Mouse (Mus musculus) intestine, embryonic 15.5 days (tissue): ENCODE results near the gene Rabif. TPM values are rescaled to one million over a fixed set of nuclear protein-coding genes. Genes with fewer than 3 reads are reported as not detected.
"Not testable (repeated sequence)": the region's sequence is repeated elsewhere in the genome, so short reads cannot be mapped to it uniquely, and the experiment has no call there.

Source experiments
- ATAC-seq: fragments of 200-750 bp; cut with Nextera tagmentation; 2 replicates; pipeline ENCODE4 v1.8.0; 2017; ENCODE audit warnings: moderate TSS enrichment, moderate library complexity
- H3K27ac ChIP-seq: fragments of 300-500 bp; sonication (generic); 2 replicates; pipeline ENCODE4 v1.5.1; 2015; ENCODE audit warnings: mild to moderate bottlenecking, inconsistent platforms
- H3K27me3 ChIP-seq: fragments of 300-500 bp; sonication (generic); replicated peaks from 2 replicates; pipeline ENCODE4 v1.6.1; 2015; ENCODE audit warnings: inconsistent platforms
- H3K36me3 ChIP-seq: fragments of 300-500 bp; sonication (generic); 2 replicates; pipeline ENCODE4 v1.6.1; 2015; ENCODE audit warnings: inconsistent platforms
- H3K4me1 ChIP-seq: fragments of 300-500 bp; sonication (generic); replicated peaks from 2 replicates; pipeline ENCODE4 v1.6.1; 2015; ENCODE audit warnings: inconsistent platforms
- H3K4me2 ChIP-seq: fragments of 300-500 bp; sonication (generic); replicated peaks from 2 replicates; pipeline ENCODE4 v1.6.1; 2015; ENCODE audit warnings: mild to moderate bottlenecking, inconsistent platforms
- H3K4me3 ChIP-seq: fragments of 300-500 bp; sonication (generic); replicated peaks from 2 replicates; pipeline ENCODE4 v1.5.1; 2015; ENCODE audit warnings: inconsistent platforms
- H3K9ac ChIP-seq: fragments of 300-500 bp; sonication (generic); 2 replicates; pipeline ENCODE4 v1.6.1; 2015; ENCODE audit warnings: inconsistent platforms
- H3K9me3 ChIP-seq: fragments of 300-500 bp; sonication (generic); 2 replicates; pipeline ENCODE4 v1.6.1; 2016; ENCODE audit warnings: inconsistent platforms
- WGBS: fragments of 180-500 bp; shearing (Covaris S2); methylation state at CpG from one replicate; pipeline ENCODE4 v1.1.7; 2015; 5-methylcytosine and 5-hydroxymethylcytosine counted together
- polyA plus RNA-seq: library from polyadenylated mRNA; unstranded; fragments of >200 nt; fragmentation: Nextera tagmentation; extraction: Ambion mirVana; gene quantifications from 2 replicates; pipeline ENCODE4 v1.2.1, GENCODE M21; 2015

Gene Rabif
- polyA plus RNA-seq, 1 experiment from 2014 or later, result 38.7 TPM

- Histone ChIP-seq H3K36me3 (no peaks in the 10 kb centered on the region), H3K4me1 (0 out of 2 replicates have a peak, but pooled peaks cover 2% of the 10 kb centered on the region), H3K9ac (no peak overlapping the region), H3K27ac (no peak overlapping the region), H3K4me2 (no peak overlapping the region), H3K4me3 (no peak overlapping the region), H3K27me3 (no peaks in the 10 kb centered on the region), H3K9me3 (no peaks in the 10 kb centered on the region)
- 83% methylated on average over 6 of the region's 6 CpGs for WGBS
- no peak for ATAC-seq
Measured at GRCm38 (mm10) chr1:134530618-134531017, 36.2 kb downstream of the Rabif start.

- H3K4me2 ChIP-seq, H3K36me3 ChIP-seq, H3K9ac ChIP-seq, H3K27me3 ChIP-seq, H3K4me1 ChIP-seq, ATAC-seq, H3K27ac ChIP-seq, H3K4me3 ChIP-seq, H3K9me3 ChIP-seq: not testable (repeated sequence)
- WGBS, result 92% methylated on average over 10 of the region's 10 CpGs
Measured at GRCm38 (mm10) chr1:134533710-134534109, 39.3 kb downstream of the Rabif start.

GRCm38 (mm10) chr1:134535054-134535453 is 40.6 kb downstream of the Rabif start:
- Histone ChIP-seq H3K36me3 (no peaks in the 10 kb centered on the region), H3K4me1 (no peaks in the 10 kb centered on the region), H3K27me3 (no peaks in the 10 kb centered on the region), H3K9ac (no peak overlapping the region), H3K9me3 (no peaks in the 10 kb centered on the region), H3K27ac (no peak overlapping the region), H3K4me3 (no peak overlapping the region), H3K4me2 (no peak overlapping the region)
- no peak for ATAC-seq
- 94% methylated on average over 1 of the region's 1 CpGs for WGBS

GRCm38 (mm10) chr1:134535513-134535912 is 41.1 kb downstream of the Rabif start:
- ATAC-seq, result no peak
- no peaks in the 10 kb centered on the region for H3K4me1 ChIP-seq
- 71% methylated on average over 3 of the region's 3 CpGs for WGBS
- no peak overlapping the region for H3K27ac ChIP-seq
- no peaks in the 10 kb centered on the region for H3K9me3 ChIP-seq
- no peaks in the 10 kb centered on the region for H3K27me3 ChIP-seq
- H3K9ac ChIP-seq, result no peak overlapping the region
- H3K36me3 ChIP-seq, result no peaks in the 10 kb centered on the region
- H3K4me2 ChIP-seq, result no peak overlapping the region
- H3K4me3 ChIP-seq, result no peak overlapping the region

GRCm38 (mm10) chr1:134540610-134541009 is 46.2 kb downstream of the Rabif start:
- Histone ChIP-seq H3K4me3 (no peak overlapping the region), H3K9ac (no peak overlapping the region), H3K36me3 (no peaks in the 10 kb centered on the region), H3K27me3 (no peaks in the 10 kb centered on the region), H3K4me2 (no peak overlapping the region), H3K9me3 (no peaks in the 10 kb centered on the region), H3K27ac (no peak overlapping the region), H3K4me1 (no peaks in the 10 kb centered on the region)
- WGBS, result 91% methylated on average over 10 of the region's 10 CpGs
- no peak for ATAC-seq

GRCm38 (mm10) chr1:134548231-134548630 is 53.8 kb downstream of the Rabif start:
- no peaks in the 10 kb centered on the region for H3K9me3 ChIP-seq
- H3K27ac ChIP-seq, result no peak overlapping the region
- H3K9ac ChIP-seq, result no peak overlapping the region
- H3K4me3 ChIP-seq, result no peak overlapping the region
- 76% methylated on average over 4 of the region's 4 CpGs for WGBS
- H3K4me2 ChIP-seq, result no peak overlapping the region
- no peak for ATAC-seq
- no peaks in the 10 kb centered on the region for H3K27me3 ChIP-seq
- no peaks in the 10 kb centered on the region for H3K36me3 ChIP-seq
- no peaks in the 10 kb centered on the region for H3K4me1 ChIP-seq

- WGBS, result 53% methylated on average over 7 of the region's 7 CpGs
Measured at GRCm38 (mm10) chr1:134549632-134550132, 55.2 kb downstream of the Rabif start, which contains the start of gene Mgat4e. Gene Mgat4e, minus strand, starts transcription at chr1:134549682.

GRCm38 (mm10) chr1:134551869-134552268 is 57.4 kb downstream of the Rabif start:
- no peaks in the 10 kb centered on the region for H3K9me3 ChIP-seq
- no peak overlapping the region for H3K27ac ChIP-seq
- WGBS, result 81% methylated on average over 3 of the region's 3 CpGs
- ATAC-seq, result no peak
- no peaks in the 10 kb centered on the region for H3K36me3 ChIP-seq
- H3K4me1 ChIP-seq, result peaks cover 13% of the 10 kb centered on the region
- H3K4me3 ChIP-seq, result no peak overlapping the region
- no peaks in the 10 kb centered on the region for H3K27me3 ChIP-seq
- no peak overlapping the region for H3K9ac ChIP-seq
- H3K4me2 ChIP-seq, result no peak overlapping the region

More at GRCm38 (mm10) chr1:134549632-134550132, 55.2 kb downstream of the Rabif start, which contains the start of gene Mgat4e:
- Histone ChIP-seq H3K27me3 (no peaks in the 10 kb centered on the region), H3K36me3 (no peaks in the 10 kb centered on the region), H3K27ac (no peak within 1 kb of the TSS), H3K4me3 (no peak within 1 kb of the TSS), H3K9me3 (no peaks in the 10 kb centered on the region), H3K9ac (no peak within 1 kb of the TSS), H3K4me1 (no peaks in the 10 kb centered on the region), H3K4me2 (no peak within 1 kb of the TSS)
- ATAC-seq, result no peak

- WGBS, result 60% methylated on average over 3 of the region's 3 CpGs
- no peak overlapping the region for H3K4me3 ChIP-seq
- ATAC-seq, result no peak
- no peak overlapping the region for H3K27ac ChIP-seq
- H3K36me3 ChIP-seq, result no peaks in the 10 kb centered on the region
- H3K27me3 ChIP-seq, result no peaks in the 10 kb centered on the region
- no peaks in the 10 kb centered on the region for H3K9me3 ChIP-seq
- no peak overlapping the region for H3K9ac ChIP-seq
- H3K4me2 ChIP-seq, result no peak overlapping the region
- peaks cover 13% of the 10 kb centered on the region for H3K4me1 ChIP-seq
Measured at GRCm38 (mm10) chr1:134552396-134552795, 57.9 kb downstream of the Rabif start.

- peak overlapping the region; percentile 93 for H3K27ac ChIP-seq
- no peaks in the 10 kb centered on the region for H3K9me3 ChIP-seq
- no peaks in the 10 kb centered on the region for H3K27me3 ChIP-seq
- H3K4me1 ChIP-seq, result peaks cover 13% of the 10 kb centered on the region
- peak; percentile 42 for ATAC-seq
- WGBS, result 17% methylated on average over 13 of the region's 13 CpGs
- no peak overlapping the region; the same call in 1 of the 2 replicates for H3K9ac ChIP-seq
- peak overlapping the region; percentile 65; the same call in 1 of the 2 replicates for H3K4me3 ChIP-seq
- peak overlapping the region; percentile 94 for H3K4me2 ChIP-seq
- no peaks in the 10 kb centered on the region for H3K36me3 ChIP-seq
Measured at GRCm38 (mm10) chr1:134555240-134555870, 60.9 kb downstream of the Rabif start.

GRCm38 (mm10) chr1:134555871-134556670 is 61.6 kb downstream of the Rabif start:
- Histone ChIP-seq H3K27me3 (no peaks in the 10 kb centered on the region), H3K27ac (peak overlapping the region; percentile 93), H3K9ac (peak overlapping the region; percentile 72), H3K4me2 (peak overlapping the region; percentile 94), H3K4me3 (peak overlapping the region; percentile 65), H3K4me1 (peaks cover 13% of the 10 kb centered on the region), H3K36me3 (no peaks in the 10 kb centered on the region), H3K9me3 (no peaks in the 10 kb centered on the region)
- ATAC-seq, result peak; percentile 37
- WGBS, result under 1% methylated on average over 46 of the region's 46 CpGs

- Histone ChIP-seq H3K9ac (peak overlapping the region; percentile 72), H3K4me3 (peak overlapping the region; percentile 65), H3K4me2 (peak overlapping the region; percentile 94), H3K27ac (peak overlapping the region; percentile 93), H3K4me1 (peaks cover 15% of the 10 kb centered on the region), H3K9me3 (no peaks in the 10 kb centered on the region), H3K27me3 (no peaks in the 10 kb centered on the region), H3K36me3 (no peaks in the 10 kb centered on the region)
- peak; percentile 96 for ATAC-seq
- WGBS, result under 1% methylated on average over 35 of the region's 35 CpGs
Measured at GRCm38 (mm10) chr1:134556671-134557218, 62.3 kb downstream of the Rabif start.
